Mouse (Mus musculus) heart, adult 2 months (tissue): Measurements from ENCODE around the gene Zfp1. TPM values are rescaled to one million over a fixed set of nuclear protein-coding genes. Genes with fewer than 3 reads are reported as not detected.

Experiments
- DNase-seq, 2 experiments: peaks; one replicate each; pipeline ENCODE4 v3.0.0; 2021
- H3K27ac ChIP-seq: fragments of 200-600 bp; 2 replicates; pipeline ENCODE4 v1.8.1; 2022
- H3K27me3 ChIP-seq: fragments of 200-500 bp; 2 replicates; pipeline ENCODE4 v1.6.1; 2012; ENCODE audit warnings: mild to moderate bottlenecking, low read length, inconsistent platforms, mixed read lengths; ENCODE audit not compliant: control insufficient read depth, insufficient read depth
- H3K36me3 ChIP-seq: fragments of 200-500 bp; 2 replicates; pipeline ENCODE4 v1.6.1; 2012; ENCODE audit warnings: low read length, inconsistent platforms; ENCODE audit not compliant: control insufficient read depth, insufficient read depth
- H3K4me1 ChIP-seq: fragments of 200-500 bp; 2 replicates; pipeline ENCODE4 v1.6.1; 2011; ENCODE audit warnings: low read length; ENCODE audit not compliant: control insufficient read depth, insufficient read depth
- H3K4me3 ChIP-seq: fragments of 200-600 bp; 2 replicates; pipeline ENCODE4 v1.8.1; 2022
- H3K79me2 ChIP-seq: fragments of 200-500 bp; replicated peaks from 2 replicates; pipeline ENCODE4 v1.6.1; 2012; ENCODE audit warnings: mild to moderate bottlenecking, inconsistent platforms, low read length, moderate library complexity, mixed read lengths; ENCODE audit not compliant: control insufficient read depth, insufficient read depth
- H3K9ac ChIP-seq: fragments of 200-500 bp; 2 replicates; pipeline ENCODE4 v1.6.1; 2012; ENCODE audit warnings: low read depth, mild to moderate bottlenecking, control low read depth, inconsistent platforms, low read length, mixed read lengths
- CTCF ChIP-seq: fragments of 200-600 bp; IDR thresholded peaks from 2 replicates; pipeline ENCODE4 v1.8.1; 2022; ENCODE audit warnings: antibody characterized with exemption, mild to moderate bottlenecking, moderate library complexity
- EP300 ChIP-seq: fragments of 200-500 bp; IDR thresholded peaks from 2 replicates; pipeline ENCODE4 v1.6.1; 2011; ENCODE audit warnings: low read depth, low read length, control low read depth; ENCODE audit not compliant: insufficient read depth
- POLR2A ChIP-seq: fragments of 200-500 bp; IDR thresholded peaks from 2 replicates; pipeline ENCODE4 v1.6.1; 2011; ENCODE audit warnings: mild to moderate bottlenecking, low read depth, low read length, control low read depth; ENCODE audit not compliant: insufficient read depth
- WGBS: fragments of 180-500 bp; shearing (Covaris S2); methylation state at CpG from one replicate; pipeline ENCODE4 v1.1.7; 2018; 5-methylcytosine and 5-hydroxymethylcytosine counted together
- intact Hi-C: fragments of 180-260 bp; cut with DNase I; formaldehyde crosslinking; loops from one replicate; pipeline ENCODE4 v1.15.1; 2025
- polyA plus RNA-seq: library from polyadenylated mRNA; depleted of rRNA; stranded (reverse); fragments of >200 nt; gene quantifications from 2 replicates; pipeline ENCODE4 v1.2.3, GENCODE M21; 2012
- total RNA-seq, 2 experiments: library from RNA; stranded (reverse); gene quantifications; 2 replicates each; pipeline ENCODE4 v1.2.3; 2021

The Zfp1 gene
- total and polyA plus RNA-seq, 3 experiments, result 4.3 to 7.6 (median 6.3) TPM

DNA sequence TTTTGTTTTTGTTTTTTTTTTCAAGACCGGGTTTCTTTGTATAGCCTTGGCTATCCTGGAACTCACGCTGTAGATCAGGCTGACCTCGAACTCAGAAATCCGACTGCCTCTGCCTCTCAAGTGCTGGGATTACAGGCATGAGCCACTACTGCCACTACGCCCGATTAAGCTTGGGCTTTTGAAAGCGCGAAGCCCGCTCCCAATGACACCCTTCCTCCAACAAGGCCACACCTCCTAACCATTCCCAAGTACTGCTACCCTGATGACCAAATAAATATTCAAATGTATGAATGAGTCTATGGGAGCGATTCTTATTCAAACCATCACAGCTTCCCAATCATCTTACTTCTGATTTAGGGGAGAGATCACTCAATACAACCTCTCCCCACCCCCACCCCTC, 54.5 kb downstream of the Zfp1 start:
- DNase-seq, result no peak
- Histone ChIP-seq H3K27me3 (no peaks in the 10 kb centered on the region), H3K79me2 (no peaks in the 10 kb centered on the region), H3K27ac (no peak overlapping the region), H3K36me3 (no peaks in the 10 kb centered on the region), H3K4me3 (no peak overlapping the region), H3K4me1 (no peaks in the 10 kb centered on the region), H3K9ac (no peak overlapping the region)
- no peak for TF ChIP-seq CTCF
- TF ChIP-seq EP300, result no peak
- TF ChIP-seq POLR2A, result no peak
- 86% methylated on average over 10 of the region's 10 CpGs for WGBS
- intact Hi-C loops, result no loop called here

DNA sequence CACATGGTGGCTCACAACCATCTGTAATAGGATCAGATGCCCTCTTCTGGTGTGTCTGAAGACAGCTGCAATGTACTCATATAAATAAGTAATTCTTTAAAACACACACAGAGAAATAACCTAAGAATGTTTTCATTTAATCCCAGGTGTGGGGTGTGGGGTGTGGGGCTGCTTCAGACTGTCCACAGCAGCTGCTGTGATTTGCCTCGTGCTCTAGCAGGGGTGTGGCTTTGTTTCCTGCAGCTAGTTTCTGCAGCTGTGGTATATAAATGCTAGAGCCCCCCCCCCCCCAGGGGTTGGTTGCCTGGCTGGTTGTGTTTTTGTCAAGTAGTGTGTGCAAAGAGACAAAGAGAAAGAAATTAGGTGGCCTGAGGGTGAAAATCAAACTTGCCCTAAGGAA, 55.8 kb downstream of the Zfp1 start:
- intact Hi-C loops, result no loop called here
- Histone ChIP-seq H3K27ac (no peak overlapping the region), H3K4me1 (no peaks in the 10 kb centered on the region), H3K36me3 (no peaks in the 10 kb centered on the region), H3K9ac (no peak overlapping the region), H3K4me3 (no peak overlapping the region), H3K27me3 (no peaks in the 10 kb centered on the region), H3K79me2 (no peaks in the 10 kb centered on the region)
- TF ChIP-seq EP300 (no peak), POLR2A (no peak), CTCF (no peak)
- no peak for DNase-seq
- WGBS, result 31% methylated on average over 1 of the region's 1 CpGs

DNA sequence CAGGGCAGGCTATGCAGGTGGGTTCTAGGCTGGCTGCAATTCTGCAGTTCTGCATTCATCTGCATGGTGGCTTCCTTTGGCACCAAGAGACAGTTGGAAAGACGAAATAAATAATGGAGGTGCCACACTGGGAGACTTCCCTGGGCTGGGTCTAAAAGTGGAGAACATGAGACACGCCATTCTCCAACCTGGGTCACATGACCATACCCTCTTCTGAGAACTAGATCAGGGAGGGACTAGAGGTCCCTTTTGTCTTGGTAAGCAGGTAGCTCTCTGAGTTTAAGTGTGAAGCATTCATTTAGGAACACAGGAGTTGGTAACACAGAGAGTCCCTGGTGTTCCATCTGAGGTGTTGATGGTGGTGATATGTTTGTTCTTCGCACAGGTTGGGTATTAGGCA, 57.0 kb downstream of the Zfp1 start:
- H3K79me2 ChIP-seq, result no peaks in the 10 kb centered on the region
- no peak for DNase-seq
- no peaks in the 10 kb centered on the region for H3K4me1 ChIP-seq
- no peak for TF ChIP-seq POLR2A
- TF ChIP-seq CTCF, result no peak
- no peak for TF ChIP-seq EP300
- no peak overlapping the region for H3K4me3 ChIP-seq
- intact Hi-C loops, result no loop called here
- H3K27me3 ChIP-seq, result no peaks in the 10 kb centered on the region
- no peak overlapping the region for H3K27ac ChIP-seq
- no peak overlapping the region for H3K9ac ChIP-seq
- 82% methylated on average over 3 of the region's 3 CpGs for WGBS
- H3K36me3 ChIP-seq, result no peaks in the 10 kb centered on the region

DNA sequence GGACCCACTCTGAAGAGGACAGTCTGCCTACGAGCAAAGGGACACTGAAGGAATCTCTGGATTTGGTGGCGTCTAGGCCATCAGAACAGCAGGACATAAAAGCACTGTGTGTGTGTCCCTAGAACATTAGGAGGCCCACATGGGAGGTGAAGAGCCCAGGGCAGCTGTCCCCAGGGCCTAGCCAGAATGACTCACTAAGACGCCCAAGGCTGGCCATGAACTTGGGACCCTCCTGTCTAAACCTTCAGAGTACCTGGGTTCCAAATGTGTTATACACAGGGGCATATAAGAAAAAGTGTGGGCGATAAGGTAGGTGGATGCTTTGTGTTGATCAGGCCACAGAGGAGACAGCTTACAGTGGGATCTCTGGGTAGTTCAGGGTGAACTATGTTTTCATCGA, 57.5 kb downstream of the Zfp1 start:
- no peaks in the 10 kb centered on the region for H3K79me2 ChIP-seq
- H3K27me3 ChIP-seq, result no peaks in the 10 kb centered on the region
- intact Hi-C loops, result no loop called here
- H3K4me3 ChIP-seq, result no peak overlapping the region
- 92% methylated on average over 5 of the region's 5 CpGs for WGBS
- TF ChIP-seq CTCF (no peak), POLR2A (no peak), EP300 (no peak)
- H3K36me3 ChIP-seq, result no peaks in the 10 kb centered on the region
- H3K9ac ChIP-seq, result no peak overlapping the region
- no peaks in the 10 kb centered on the region for H3K4me1 ChIP-seq
- DNase-seq, result no peak
- H3K27ac ChIP-seq, result no peak overlapping the region

DNA sequence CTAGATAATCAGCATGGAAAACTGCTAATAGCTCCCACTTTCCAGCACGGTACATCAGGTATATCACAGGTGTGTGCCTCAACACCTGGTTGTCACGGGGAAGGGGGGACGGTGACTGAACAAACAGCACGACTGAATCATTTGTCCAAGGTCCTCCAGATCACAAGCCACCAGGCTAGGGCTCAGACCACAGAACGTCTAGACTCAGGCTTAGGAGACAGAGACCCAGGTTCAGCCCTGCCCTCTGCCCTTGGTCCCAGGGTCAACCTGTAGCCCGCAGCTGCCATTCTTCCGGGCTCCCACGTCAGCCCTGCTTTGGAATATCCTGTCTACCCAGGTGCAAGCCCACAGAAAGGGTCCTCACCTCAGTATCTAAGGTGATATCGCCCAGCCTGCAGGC, 58.2 kb downstream of the Zfp1 start:
- no peaks in the 10 kb centered on the region for H3K4me1 ChIP-seq
- intact Hi-C loops, result no loop called here
- 83% methylated on average over 9 of the region's 9 CpGs for WGBS

DNA sequence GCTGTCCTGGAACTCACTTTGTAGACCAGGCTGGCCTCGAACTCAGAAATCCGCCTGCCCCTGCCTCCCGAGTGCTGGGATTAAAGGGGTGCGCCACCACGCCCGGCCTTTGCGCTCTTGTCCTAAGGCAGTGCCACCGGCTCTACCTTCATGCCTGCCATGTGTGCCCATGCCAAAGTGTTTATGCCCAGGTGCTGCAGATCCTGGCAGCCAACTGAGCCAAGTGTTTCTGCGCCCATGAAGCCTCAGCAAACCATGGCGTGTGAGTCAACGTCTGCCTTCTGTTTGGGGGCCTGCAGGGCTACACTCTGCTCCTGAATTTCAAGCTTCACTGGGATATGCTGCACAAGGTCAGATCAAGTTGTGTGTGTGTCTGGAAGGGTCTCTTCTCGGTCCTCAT, 61.4 kb downstream of the Zfp1 start:
- intact Hi-C loops, result no loop called here
- 89% methylated on average over 12 of the region's 12 CpGs for WGBS

More for the DNA sequence above, 58.2 kb downstream of the Zfp1 start:
- Histone ChIP-seq H3K79me2 (no peaks in the 10 kb centered on the region), H3K27ac (no peak overlapping the region), H3K36me3 (no peaks in the 10 kb centered on the region), H3K9ac (no peak overlapping the region), H3K4me3 (no peak overlapping the region), H3K27me3 (no peaks in the 10 kb centered on the region)
- no peak for DNase-seq
- no peak for TF ChIP-seq CTCF
- no peak for TF ChIP-seq EP300
- TF ChIP-seq POLR2A, result no peak

More for the DNA sequence above, 61.4 kb downstream of the Zfp1 start:
- DNase-seq, result no peak
- no peaks in the 10 kb centered on the region for H3K27me3 ChIP-seq
- H3K4me3 ChIP-seq, result no peak overlapping the region
- no peak for TF ChIP-seq POLR2A
- H3K4me1 ChIP-seq, result no peaks in the 10 kb centered on the region
- H3K79me2 ChIP-seq, result no peaks in the 10 kb centered on the region
- H3K9ac ChIP-seq, result no peak overlapping the region
- H3K27ac ChIP-seq, result no peak overlapping the region
- no peaks in the 10 kb centered on the region for H3K36me3 ChIP-seq
